Mouse (Mus musculus): ENCODE measurements around the gene Capzb. TPM values are rescaled to one million over a fixed set of nuclear protein-coding genes. Genes with fewer than 3 reads are reported as not detected.

The Capzb gene
- 325 and 348 TPM in 2 replicates for polyA plus RNA-seq (2021; fragmentation: Nextera tagmentation)
- long read RNA-seq, experiment 1, transcript Capzb-204 (9 exons, 1,674 nt) = major isoform, 871 of 1,097 reads
- long read RNA-seq, experiment 1, transcript Capzb-203 (10 exons, 1,702 nt) = minor isoform, 172 of 1,097 reads
- long read RNA-seq, experiment 1, partial matches to known transcripts = 40 of 1,097 reads
- long read RNA-seq, experiment 1, other reads (novel, unspliced or antisense) = 14 of 1,097 reads
- long read RNA-seq, experiment 2, transcript Capzb-203 (10 exons, 1,702 nt) = minor isoform, 54 of 468 reads
- long read RNA-seq, experiment 2, transcript Capzb-204 (9 exons, 1,674 nt) = major isoform, 352 of 468 reads
- long read RNA-seq, experiment 2, partial matches to known transcripts = 53 of 468 reads
- long read RNA-seq, experiment 2, other reads (novel, unspliced or antisense) = 8 of 468 reads

GRCm38 (mm10) chr4:139192499-139193175 is at the start of gene Capzb:
TSS of gene Capzb (plus strand) at chr4:139192899.

GRCm38 (mm10) chr4:139310171-139310898 is 117.6 kb downstream of the Capzb start, which contains the start of the genes Pqlc2 and Akr7a5:
TSS of gene Pqlc2 (minus strand) at chr4:139310708.
TSS of gene Akr7a5 (plus strand) at chr4:139310744.

Other genes with a start within 250 kb of the Capzb start
- not detected in 2 replicates for gene Rnf186, start 225.8 kb upstream of the Capzb start, polyA plus RNA-seq (2021; fragmentation: Nextera tagmentation)
- 1.8 and 3.3 TPM in 2 replicates for gene Tmco4, start 220.0 kb upstream of the Capzb start, polyA plus RNA-seq (2021; fragmentation: Nextera tagmentation)
- gene Htr6, start 117.3 kb upstream of the Capzb start, polyA plus RNA-seq (2021; fragmentation: Nextera tagmentation) = 2.1 and 3.7 TPM in 2 replicates
- 25.4 and 111 TPM in 2 replicates for gene Nbl1, start 99.9 kb upstream of the Capzb start, polyA plus RNA-seq (2021; fragmentation: Nextera tagmentation)
- gene Minos1, start 61.8 kb upstream of the Capzb start, polyA plus RNA-seq (2021; fragmentation: Nextera tagmentation) = 599 and 747 TPM in 2 replicates
- 6.6 and 11.3 TPM in 2 replicates for gene Pqlc2, start 117.8 kb downstream of the Capzb start, polyA plus RNA-seq (2021; fragmentation: Nextera tagmentation)
- 52.0 and 54.3 TPM in 2 replicates for gene Akr7a5, start 117.8 kb downstream of the Capzb start, polyA plus RNA-seq (2021; fragmentation: Nextera tagmentation)
- gene Mrto4, start 159.7 kb downstream of the Capzb start, polyA plus RNA-seq (2021; fragmentation: Nextera tagmentation) = 73.8 and 88.0 TPM in 2 replicates
- gene Emc1, start 159.7 kb downstream of the Capzb start, polyA plus RNA-seq (2021; fragmentation: Nextera tagmentation) = 32.2 and 35.6 TPM in 2 replicates
- gene Ubr4, start 159.7 kb downstream of the Capzb start, polyA plus RNA-seq (2021; fragmentation: Nextera tagmentation) = 19.1 and 33.7 TPM in 2 replicates

Data from left cerebral cortex, adult 6 months (tissue).